Mouse (Mus musculus) heart, adult 8-10 months (tissue): ENCODE results near the gene Hyal2. TPM values are rescaled to one million over a fixed set of nuclear protein-coding genes. Genes with fewer than 3 reads are reported as not detected.

Experiments used
- DNase-seq: peaks from one replicate; pipeline ENCODE4 v3.0.0; 2022; ENCODE audit warnings: low spot score
- total RNA-seq, 4 experiments: library from RNA; stranded (reverse); gene quantifications; 2 replicates each; pipeline ENCODE4 v1.2.4; 2022

Gene Hyal2
- total RNA-seq = 10 to 100 TPM; 31.2 to 45.8 (median 40.6) TPM

- DNase-seq = no peak
These were observed at the start of gene Hyal2 for GRCm38 (mm10) chr9:107567702-107568319. Gene Hyal2 (plus strand): TSS chr9:107567945.

DNA sequence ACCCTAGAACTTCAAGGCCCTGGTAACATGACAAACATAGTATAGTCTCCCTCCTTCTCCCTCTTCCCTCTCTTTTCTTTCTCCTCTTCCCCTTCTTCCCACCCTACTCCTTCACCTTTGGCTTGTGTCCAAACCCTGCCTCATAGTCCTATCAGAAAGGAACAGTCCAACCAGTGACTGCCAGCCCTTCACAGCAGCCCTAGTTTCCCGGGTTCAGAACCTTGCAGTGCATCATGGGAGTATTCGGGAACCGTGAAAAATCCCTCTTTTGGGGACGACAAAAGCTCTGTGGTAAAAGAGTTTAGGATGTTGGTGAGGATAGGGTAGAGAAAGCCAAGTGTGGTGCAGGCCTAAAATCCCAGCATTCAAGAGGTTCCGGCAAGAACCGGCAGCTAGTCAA is 47.4 kb upstream of the Hyal2 start:
- no peak for DNase-seq

DNA sequence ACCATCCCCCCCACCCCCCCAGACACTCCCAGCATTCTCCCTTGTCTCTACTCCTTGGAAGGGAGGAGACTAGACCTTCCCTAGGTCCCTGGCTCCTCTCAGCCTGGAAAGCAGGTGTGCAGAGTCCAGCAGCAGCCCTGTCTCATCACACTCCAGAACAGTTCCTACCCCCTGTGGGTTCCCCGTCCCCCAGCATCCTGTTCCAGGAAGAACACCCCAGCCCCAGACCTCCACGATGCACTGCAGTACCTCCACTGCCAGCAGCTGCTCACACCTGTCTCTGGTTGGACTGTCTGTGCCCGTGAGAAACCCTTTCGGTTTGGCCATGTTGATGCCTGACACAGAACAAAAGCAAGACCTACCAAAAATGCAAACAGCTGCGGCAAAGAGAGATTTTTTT is 46.6 kb upstream of the Hyal2 start:
- DNase-seq = no peak

GRCm38 (mm10) chr9:107521711-107522399 is 45.9 kb upstream of the Hyal2 start:
- DNase-seq = no peak

- no peak for DNase-seq
These were observed 45.4 kb upstream of the Hyal2 start for GRCm38 (mm10) chr9:107522400-107522711.

- no peak for DNase-seq
These were observed 41.3 kb upstream of the Hyal2 start for GRCm38 (mm10) chr9:107526198-107527026.

GRCm38 (mm10) chr9:107533791-107534407 is 33.8 kb upstream of the Hyal2 start, which contains the start of gene Tmem115:
Gene Tmem115 (plus strand): TSS chr9:107533945.
- peak; percentile 96 for DNase-seq

DNA sequence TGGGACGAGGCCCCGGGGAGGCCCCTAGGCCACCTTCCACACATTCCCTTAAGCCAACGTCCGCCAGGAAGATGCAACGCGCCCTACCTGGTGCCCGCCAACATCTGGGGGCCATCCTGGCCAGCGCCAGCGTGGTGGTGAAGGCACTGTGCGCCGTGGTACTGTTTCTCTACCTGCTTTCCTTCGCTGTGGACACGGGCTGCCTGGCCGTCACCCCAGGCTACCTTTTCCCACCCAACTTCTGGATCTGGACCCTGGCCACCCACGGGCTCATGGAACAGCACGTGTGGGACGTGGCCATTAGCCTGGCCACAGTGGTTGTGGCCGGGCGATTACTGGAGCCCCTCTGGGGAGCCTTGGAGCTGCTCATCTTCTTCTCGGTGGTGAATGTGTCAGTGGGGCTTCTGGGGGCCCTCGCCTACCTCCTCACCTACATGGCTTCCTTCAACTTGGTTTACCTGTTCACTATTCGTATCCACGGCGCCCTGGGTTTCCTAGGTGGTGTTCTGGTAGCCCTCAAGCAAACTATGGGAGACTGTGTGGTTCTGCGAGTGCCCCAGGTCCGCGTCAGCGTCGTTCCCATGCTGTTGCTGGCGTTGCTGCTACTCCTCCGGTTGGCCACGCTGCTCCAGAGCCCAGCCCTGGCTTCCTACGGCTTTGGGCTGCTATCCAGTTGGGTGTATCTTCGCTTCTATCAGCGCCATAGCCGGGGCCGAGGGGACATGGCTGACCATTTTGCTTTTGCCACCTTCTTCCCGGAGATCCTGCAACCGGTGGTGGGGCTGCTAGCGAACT is 33.1 kb upstream of the Hyal2 start:
- no peak for DNase-seq

- no peak for DNase-seq
These were observed 29.5 kb upstream of the Hyal2 start for GRCm38 (mm10) chr9:107538231-107538630.

- DNase-seq = no peak
These were observed 29.0 kb upstream of the Hyal2 start for GRCm38 (mm10) chr9:107538711-107539110.

GRCm38 (mm10) chr9:107539940-107540339 is 27.8 kb upstream of the Hyal2 start:
- DNase-seq = no peak

GRCm38 (mm10) chr9:107540420-107540819 is 27.3 kb upstream of the Hyal2 start:
- no peak for DNase-seq

GRCm38 (mm10) chr9:107541005-107541404 is 26.7 kb upstream of the Hyal2 start:
- DNase-seq = no peak

DNA sequence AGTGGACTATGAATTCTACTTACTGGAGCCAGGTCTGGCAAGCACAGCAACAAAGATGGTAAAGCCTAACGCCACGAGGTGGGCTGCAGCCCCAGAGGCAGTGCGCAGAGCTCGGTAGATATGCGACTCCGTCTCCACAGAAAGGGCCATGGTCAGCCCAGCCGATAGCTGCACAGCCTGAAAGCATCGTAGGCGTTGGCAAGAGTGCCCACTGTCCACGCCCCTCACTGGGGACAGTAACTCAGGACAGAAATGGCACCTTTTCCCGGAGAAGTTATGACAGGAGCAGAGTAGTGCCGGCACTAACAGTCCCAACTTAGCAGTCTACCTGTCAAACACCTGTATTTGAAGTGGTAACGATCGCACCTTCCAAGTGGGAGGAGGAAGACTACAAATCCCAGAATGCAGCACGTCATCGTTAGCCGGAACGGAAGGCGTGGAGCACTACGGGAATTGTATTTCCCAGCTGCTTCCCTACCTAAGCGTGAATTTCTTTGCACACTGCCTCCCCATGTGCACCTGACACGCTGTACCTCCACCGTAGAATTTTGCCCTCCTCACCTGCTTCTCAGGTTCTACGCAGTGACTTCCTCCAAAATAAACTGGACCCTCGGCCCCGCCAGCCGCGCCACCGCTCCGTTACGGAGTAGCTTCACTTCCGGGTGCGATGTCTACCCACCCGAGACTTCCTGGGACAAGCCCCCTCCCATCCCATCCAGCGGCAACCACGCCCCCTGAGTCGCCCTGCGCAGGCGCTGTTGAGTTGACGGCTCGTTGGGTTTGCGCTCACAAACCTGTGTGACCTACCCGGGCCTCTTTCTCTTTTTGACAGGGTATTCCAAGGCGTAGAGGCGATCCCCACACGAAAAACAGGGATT is 26.0 kb upstream of the Hyal2 start, which contains the start of the genes Cyb561d2 and Nprl2:
TSS of gene Cyb561d2 (minus strand) at position 720 of the 878 bp plus-strand sequence.
TSS of gene Nprl2 (plus strand) at position 753 of the 878 bp plus-strand sequence.
- peak; percentile 94 for DNase-seq

DNA sequence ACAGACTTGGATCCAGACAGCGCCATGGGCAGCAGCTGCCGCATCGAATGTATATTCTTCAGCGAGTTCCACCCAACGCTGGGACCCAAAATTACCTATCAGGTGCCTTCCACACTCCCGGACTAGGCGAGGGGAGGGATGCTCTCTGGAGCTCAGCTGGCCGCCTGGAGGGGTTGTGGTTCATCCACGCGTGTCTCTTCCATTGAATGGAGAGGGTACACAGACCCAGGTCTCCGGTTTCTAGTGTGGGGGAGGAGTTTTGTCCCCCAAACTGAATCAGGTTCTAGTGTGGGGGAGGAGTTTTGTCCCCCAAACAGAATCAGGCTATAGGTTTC is 25.4 kb upstream of the Hyal2 start:
- no peak for DNase-seq

DNA sequence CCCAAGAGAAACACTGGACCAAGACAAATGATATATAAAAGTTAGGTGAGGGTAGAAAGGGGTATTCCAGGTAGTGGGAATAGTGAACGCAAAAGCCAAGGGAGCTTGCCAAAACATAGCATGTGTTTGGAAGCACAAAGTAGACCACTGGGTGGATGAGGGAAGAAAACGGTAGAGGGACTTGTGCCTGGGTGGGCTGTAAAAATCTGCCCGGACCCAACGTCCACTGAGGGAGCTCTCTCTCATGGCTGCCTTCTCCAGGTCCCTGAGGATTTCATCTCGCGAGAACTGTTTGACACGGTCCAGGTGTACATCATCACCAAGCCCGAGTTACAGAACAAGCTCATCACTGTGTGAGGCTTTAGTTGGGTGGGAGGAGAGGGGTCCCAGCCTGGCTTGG is 25.0 kb upstream of the Hyal2 start:
- DNase-seq = no peak

GRCm38 (mm10) chr9:107543299-107543698 is 24.4 kb upstream of the Hyal2 start:
- DNase-seq = no peak

DNA sequence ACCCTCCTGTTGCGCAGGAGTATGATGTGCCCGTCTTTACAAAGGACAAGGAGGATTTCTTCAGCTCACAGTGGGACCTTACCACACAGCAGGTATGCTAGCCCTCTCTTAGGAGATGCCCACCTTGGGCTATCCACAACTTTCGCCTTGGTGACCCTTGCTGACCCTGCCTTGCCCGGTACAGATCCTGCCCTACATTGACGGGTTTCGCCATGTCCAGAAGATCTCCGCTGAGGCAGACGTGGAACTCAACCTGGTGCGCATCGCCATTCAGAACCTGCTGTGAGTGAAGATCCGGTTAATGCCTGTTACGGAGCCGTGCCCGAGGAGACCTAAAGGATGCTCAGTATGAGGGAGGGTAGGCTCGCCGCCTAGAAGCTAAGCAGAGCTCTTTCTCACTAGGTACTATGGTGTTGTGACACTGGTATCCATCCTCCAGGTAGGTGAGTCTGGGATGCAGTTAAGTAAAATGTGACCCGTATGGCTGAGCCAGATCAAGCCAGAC is 23.5 kb upstream of the Hyal2 start:
- DNase-seq = no peak

DNA sequence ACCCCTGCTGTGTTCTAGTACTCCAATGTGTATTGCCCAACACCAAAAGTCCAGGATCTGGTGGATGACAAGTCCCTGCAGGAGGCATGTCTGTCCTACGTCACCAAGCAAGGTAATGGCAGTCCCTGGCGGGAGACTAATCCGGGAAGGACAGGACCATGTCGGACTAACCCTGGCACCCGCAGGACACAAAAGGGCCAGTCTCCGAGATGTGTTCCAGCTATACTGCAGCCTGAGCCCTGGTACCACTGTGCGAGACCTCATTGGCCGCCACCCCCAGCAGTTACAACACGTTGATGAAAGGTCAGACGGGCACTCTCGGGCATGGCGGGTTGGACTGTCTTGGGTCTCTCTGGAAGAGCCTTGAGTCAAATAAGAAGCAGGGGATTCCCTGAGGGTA is 23.0 kb upstream of the Hyal2 start:
- no peak for DNase-seq

GRCm38 (mm10) chr9:107545199-107545598 is 22.5 kb upstream of the Hyal2 start:
- no peak for DNase-seq
